Mouse (Mus musculus): ENCODE results near the gene Ppp1r12c. TPM values are rescaled to one million over a fixed set of nuclear protein-coding genes. Genes with fewer than 3 reads are reported as not detected.
A peak's percentile ranks its signal among the peaks of the same experiment; 100 is the strongest.

The Ppp1r12c gene
- total and polyA plus RNA-seq, 2 experiments: 21.8 to 22.2 TPM

DNA sequence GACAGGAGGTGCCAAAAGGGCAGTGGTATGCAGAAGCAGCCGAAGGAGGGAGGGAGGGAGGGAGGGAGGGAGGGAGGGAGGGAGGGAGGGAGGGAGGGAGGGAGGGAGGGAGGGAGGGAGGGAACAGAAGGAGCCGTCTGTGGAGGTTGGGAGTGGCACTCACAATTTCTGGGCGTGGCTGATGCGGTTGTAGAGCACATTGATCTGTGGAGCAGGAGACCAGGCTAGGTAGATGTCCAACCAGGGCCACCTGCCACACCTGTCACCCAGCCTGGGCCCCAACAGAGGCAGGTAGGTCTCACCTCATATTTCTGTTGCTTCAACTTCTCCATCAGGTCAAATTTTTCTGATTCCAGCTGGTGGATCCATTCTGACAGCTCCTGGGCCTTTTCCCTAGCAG, 5.7 kb upstream of the Ppp1r12c start:
- no peak overlapping the region for H3K9ac ChIP-seq (ENCODE audit: low read depth, low read length)
- no peak for DNase-seq (ENCODE audit: extremely low read depth, low read depth, low spot score)
- H3K79me2 ChIP-seq (ENCODE audit: control insufficient read depth, insufficient read depth, low read length): no peaks in the 10 kb centered on the region
- no peak for TF ChIP-seq CTCF (IDR thresholded peaks at IDR 0.05; ENCODE audit: low read depth, low read length)
- no peak for TF ChIP-seq POLR2A (IDR thresholded peaks at IDR 0.05; ENCODE audit: extremely low read depth, insufficient read depth, low read length)
- H3K4me1 ChIP-seq (ENCODE audit: control insufficient read depth, insufficient read depth, low read length): no peaks in the 10 kb centered on the region
- H3K27ac ChIP-seq (replicated peaks; ENCODE audit: insufficient read depth, low read depth, low read length): no peak overlapping the region
- no peaks in the 10 kb centered on the region for H3K27me3 ChIP-seq (ENCODE audit: control insufficient read depth, insufficient read depth, low read length)
- H3K36me3 ChIP-seq (ENCODE audit: control insufficient read depth, insufficient read depth, low read length): no peaks in the 10 kb centered on the region
- 57% methylated on average over 3 of the region's 4 CpGs for WGBS
- H3K4me3 ChIP-seq (ENCODE audit: insufficient read depth, low read depth, low read length): no peak overlapping the region

DNA sequence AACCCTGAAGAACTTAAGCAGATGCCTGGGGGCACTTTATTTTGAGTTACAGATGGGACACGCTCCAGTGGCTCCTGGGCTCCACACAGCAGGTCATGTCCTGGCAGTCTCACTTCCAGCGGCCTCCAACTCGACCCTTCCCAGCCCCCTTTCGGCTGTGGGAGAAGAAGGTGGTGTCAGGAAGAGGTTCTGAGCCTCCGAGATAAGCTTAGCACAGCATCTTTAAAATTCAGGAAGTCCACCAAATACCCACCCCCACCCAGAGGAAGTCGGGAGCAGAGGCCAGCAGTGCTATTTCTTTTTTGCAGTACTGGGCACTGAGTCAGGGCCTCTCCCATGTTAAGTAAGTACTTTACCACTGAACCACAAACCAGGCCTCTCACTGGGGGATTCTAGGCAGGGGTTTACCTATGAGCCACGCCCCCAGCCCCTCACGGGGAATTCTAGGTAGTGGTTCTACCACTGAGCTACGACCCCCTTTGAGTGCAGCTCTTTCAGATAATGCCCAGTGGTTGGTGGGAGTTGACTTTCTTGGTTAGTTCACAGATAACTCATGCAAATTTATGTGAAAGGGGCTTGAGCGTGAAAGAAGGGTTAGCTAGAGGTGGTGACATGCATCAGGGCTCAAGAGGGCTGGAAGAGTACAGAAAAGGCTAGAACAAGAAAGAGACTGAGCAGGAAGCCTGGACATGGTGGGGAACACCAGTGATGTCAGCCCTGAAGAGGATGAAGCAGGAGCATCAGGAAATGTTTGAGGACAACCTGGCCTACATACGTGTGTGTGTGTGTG, 3.4 kb upstream of the Ppp1r12c start:
- Histone ChIP-seq H3K27me3 (ENCODE audit: control insufficient read depth, insufficient read depth, low read length) (no peaks in the 10 kb centered on the region), H3K9ac (ENCODE audit: low read depth, low read length) (no peak overlapping the region), H3K36me3 (ENCODE audit: control insufficient read depth, insufficient read depth, low read length) (no peaks in the 10 kb centered on the region), H3K27ac (replicated peaks; ENCODE audit: insufficient read depth, low read depth, low read length) (peak overlapping the region; percentile 67), H3K4me3 (ENCODE audit: insufficient read depth, low read depth, low read length) (no peak overlapping the region), H3K4me1 (ENCODE audit: control insufficient read depth, insufficient read depth, low read length) (peaks cover 4% of the 10 kb centered on the region; the same call in 1 of the 2 replicates), H3K79me2 (ENCODE audit: control insufficient read depth, insufficient read depth, low read length) (peaks cover 10% of the 10 kb centered on the region)
- peak; percentile 33 for DNase-seq (ENCODE audit: extremely low read depth, low read depth, low spot score)
- no peak for TF ChIP-seq POLR2A (IDR thresholded peaks at IDR 0.05; ENCODE audit: extremely low read depth, insufficient read depth, low read length)
- no peak for TF ChIP-seq CTCF (IDR thresholded peaks at IDR 0.05; ENCODE audit: low read depth, low read length)
- 71% methylated on average over 11 of the region's 11 CpGs for WGBS

DNA sequence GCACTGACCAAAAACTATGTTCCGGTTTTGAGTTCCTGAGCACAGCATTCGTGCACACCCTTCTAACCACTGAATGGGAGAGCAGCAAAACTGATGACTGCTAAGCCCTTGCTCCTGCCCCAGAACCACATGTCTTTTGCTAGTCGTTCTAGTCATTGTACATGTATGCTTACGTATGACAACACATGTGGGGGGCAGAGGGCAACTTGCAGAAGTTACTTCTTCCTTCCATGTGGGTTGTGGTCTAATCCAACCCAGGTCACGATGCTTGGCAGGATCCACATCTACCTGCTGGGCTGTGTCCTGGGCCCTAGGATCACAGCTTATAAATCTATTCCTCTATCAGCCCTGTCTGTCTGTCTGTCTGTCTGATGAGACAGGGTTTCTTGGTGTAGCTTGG, 2.4 kb upstream of the Ppp1r12c start:
- Histone ChIP-seq H3K27me3 (ENCODE audit: control insufficient read depth, insufficient read depth, low read length) (no peaks in the 10 kb centered on the region), H3K4me3 (ENCODE audit: insufficient read depth, low read depth, low read length) (no peak overlapping the region), H3K27ac (replicated peaks; ENCODE audit: insufficient read depth, low read depth, low read length) (peak overlapping the region; percentile 67; the same call in 1 of the 2 replicates), H3K9ac (ENCODE audit: low read depth, low read length) (no peak overlapping the region), H3K36me3 (ENCODE audit: control insufficient read depth, insufficient read depth, low read length) (no peaks in the 10 kb centered on the region), H3K4me1 (ENCODE audit: control insufficient read depth, insufficient read depth, low read length) (peaks cover 9% of the 10 kb centered on the region), H3K79me2 (ENCODE audit: control insufficient read depth, insufficient read depth, low read length) (peaks cover 19% of the 10 kb centered on the region)
- 80% methylated on average over 5 of the region's 5 CpGs for WGBS
- DNase-seq (ENCODE audit: extremely low read depth, low read depth, low spot score): no peak
- TF ChIP-seq CTCF (IDR thresholded peaks at IDR 0.05; ENCODE audit: low read depth, low read length) (no peak), POLR2A (IDR thresholded peaks at IDR 0.05; ENCODE audit: extremely low read depth, insufficient read depth, low read length) (no peak)

DNA sequence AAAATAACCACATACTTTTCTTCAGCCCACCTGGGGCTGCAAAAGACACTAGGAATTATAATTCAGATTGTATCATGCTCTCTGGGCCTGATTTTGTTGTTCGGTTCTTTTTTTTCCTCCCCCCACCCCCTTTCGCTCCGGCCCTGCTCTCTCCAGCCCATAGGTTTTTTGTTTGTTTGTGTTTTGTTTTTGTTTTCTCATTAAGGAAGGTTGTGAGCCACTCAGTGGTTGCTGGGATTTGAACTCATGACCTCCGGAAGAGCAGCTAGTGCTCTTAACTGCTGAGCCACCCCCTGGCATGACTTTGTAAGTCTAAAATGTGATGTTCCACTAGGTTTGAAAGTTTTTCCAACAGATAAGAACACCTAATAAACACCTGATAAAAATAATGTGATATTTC, 1.6 kb upstream of the Ppp1r12c start:
- TF ChIP-seq CTCF (IDR thresholded peaks at IDR 0.05; ENCODE audit: low read depth, low read length) (no peak), POLR2A (IDR thresholded peaks at IDR 0.05; ENCODE audit: extremely low read depth, insufficient read depth, low read length) (no peak)
- WGBS: 79% methylated on average over 4 of the region's 4 CpGs
- Histone ChIP-seq H3K4me3 (ENCODE audit: insufficient read depth, low read depth, low read length) (no peak overlapping the region), H3K27me3 (ENCODE audit: control insufficient read depth, insufficient read depth, low read length) (no peaks in the 10 kb centered on the region), H3K36me3 (ENCODE audit: control insufficient read depth, insufficient read depth, low read length) (no peaks in the 10 kb centered on the region), H3K4me1 (ENCODE audit: control insufficient read depth, insufficient read depth, low read length) (peaks cover 10% of the 10 kb centered on the region), H3K27ac (replicated peaks; ENCODE audit: insufficient read depth, low read depth, low read length) (no peak overlapping the region), H3K9ac (ENCODE audit: low read depth, low read length) (no peak overlapping the region), H3K79me2 (ENCODE audit: control insufficient read depth, insufficient read depth, low read length) (peaks cover 26% of the 10 kb centered on the region)
- no peak for DNase-seq (ENCODE audit: extremely low read depth, low read depth, low spot score)

DNA sequence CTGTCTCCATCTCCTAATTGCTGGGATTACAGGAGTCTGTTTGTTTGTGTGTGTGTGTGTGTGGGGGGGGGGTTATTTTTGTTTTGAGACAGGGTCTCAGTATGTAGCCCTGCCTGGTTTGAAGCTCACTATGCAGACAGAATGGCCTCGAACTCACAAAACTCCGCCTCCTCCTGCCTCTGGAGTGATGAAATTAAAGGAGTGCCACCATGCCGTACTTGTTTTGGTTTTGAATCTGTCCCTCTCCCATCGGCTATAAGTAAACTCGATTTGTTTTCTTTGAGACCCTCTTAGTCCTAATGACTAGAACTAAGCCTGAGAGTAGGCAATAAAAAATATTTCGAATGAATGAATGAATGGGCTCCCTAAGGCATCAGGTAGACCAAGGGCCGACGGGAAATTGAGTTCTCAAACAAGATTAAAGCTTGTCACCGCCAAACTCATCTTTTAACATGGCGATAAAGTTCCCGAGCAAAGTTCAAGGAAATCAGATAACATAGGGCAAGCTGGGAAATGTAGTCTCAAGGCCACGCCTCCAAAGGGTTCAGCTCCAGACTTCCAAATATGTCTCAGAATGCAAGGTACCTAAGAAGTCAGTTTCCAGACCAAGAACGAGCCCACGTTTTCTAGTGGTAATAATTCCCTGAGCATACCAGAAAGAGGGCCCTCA, 1.1 kb upstream of the Ppp1r12c start:
- Histone ChIP-seq H3K27me3 (ENCODE audit: control insufficient read depth, insufficient read depth, low read length) (no peaks in the 10 kb centered on the region), H3K36me3 (ENCODE audit: control insufficient read depth, insufficient read depth, low read length) (no peaks in the 10 kb centered on the region), H3K4me1 (ENCODE audit: control insufficient read depth, insufficient read depth, low read length) (peaks cover 10% of the 10 kb centered on the region), H3K79me2 (ENCODE audit: control insufficient read depth, insufficient read depth, low read length) (peaks cover 27% of the 10 kb centered on the region), H3K4me3 (ENCODE audit: insufficient read depth, low read depth, low read length) (peak overlapping the region; percentile 40; the same call in 1 of the 2 replicates), H3K9ac (ENCODE audit: low read depth, low read length) (no peak overlapping the region), H3K27ac (replicated peaks; ENCODE audit: insufficient read depth, low read depth, low read length) (peak overlapping the region; percentile 90)
- WGBS: 8% methylated on average over 14 of the region's 14 CpGs
- TF ChIP-seq POLR2A (IDR thresholded peaks at IDR 0.05; ENCODE audit: extremely low read depth, insufficient read depth, low read length): no peak
- TF ChIP-seq CTCF (IDR thresholded peaks at IDR 0.05; ENCODE audit: low read depth, low read length): no peak
- DNase-seq (ENCODE audit: extremely low read depth, low read depth, low spot score): peak; percentile 97
